Mouse (Mus musculus) cerebellum, adult (tissue): ENCODE data around the gene Slx1b.
"Not testable (repeated sequence)": the region's sequence is repeated elsewhere in the genome, so short reads cannot be mapped to it uniquely, and the experiment has no call there.

ENCODE experiments used
- ATAC-seq: cut with Nextera tagmentation; 2 replicates; pipeline ENCODE4 v1.9.2; 2017; ENCODE audit warnings: mild to moderate bottlenecking, moderate library complexity, mixed read lengths; ENCODE audit not compliant: insufficient number of reproducible peaks, low FRiP score, low TSS enrichment

The Slx1b gene

DNA sequence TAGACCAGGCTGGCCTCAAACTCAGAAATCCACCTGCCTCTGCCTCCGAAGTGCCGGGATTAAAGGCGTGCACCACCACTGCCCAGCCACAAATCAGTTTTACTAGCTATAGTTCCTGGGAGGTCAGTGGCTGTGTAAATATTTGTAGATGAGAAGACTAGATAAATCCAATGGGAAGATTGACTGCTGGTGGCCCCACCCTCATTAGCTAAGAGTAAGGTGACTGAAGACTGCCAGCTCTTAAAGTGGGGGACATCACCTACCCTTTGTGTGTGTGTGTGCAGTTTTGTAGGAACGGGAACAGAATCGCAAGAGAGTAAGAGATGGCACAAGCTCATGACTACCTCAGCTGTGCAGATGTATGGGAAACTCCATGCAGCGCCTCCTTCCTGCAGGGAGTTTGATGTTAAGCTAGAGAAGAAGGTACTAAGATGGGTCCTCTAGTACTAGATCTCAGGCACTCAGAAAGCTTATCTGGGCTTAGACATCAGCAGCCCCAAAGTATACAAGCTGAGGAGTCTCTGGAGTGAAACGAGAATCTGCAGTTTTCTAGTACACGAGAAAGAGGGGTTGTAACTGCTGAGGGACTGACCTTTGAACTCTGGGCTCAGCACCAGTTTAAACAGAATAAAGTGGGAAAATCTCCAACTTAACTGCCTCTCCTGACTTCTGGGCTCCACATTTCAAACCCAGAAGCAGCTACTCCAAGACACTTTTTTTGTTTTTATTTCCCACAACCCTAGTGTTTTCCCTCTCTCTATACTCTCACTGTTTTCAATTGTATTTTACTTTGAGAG is 16.8 kb downstream of the Slx1b start:
- ATAC-seq: no peak

- no peak for ATAC-seq
Measured at GRCm38 (mm10) chr7:126676631-126677220, 18.9 kb downstream of the Slx1b start.

DNA sequence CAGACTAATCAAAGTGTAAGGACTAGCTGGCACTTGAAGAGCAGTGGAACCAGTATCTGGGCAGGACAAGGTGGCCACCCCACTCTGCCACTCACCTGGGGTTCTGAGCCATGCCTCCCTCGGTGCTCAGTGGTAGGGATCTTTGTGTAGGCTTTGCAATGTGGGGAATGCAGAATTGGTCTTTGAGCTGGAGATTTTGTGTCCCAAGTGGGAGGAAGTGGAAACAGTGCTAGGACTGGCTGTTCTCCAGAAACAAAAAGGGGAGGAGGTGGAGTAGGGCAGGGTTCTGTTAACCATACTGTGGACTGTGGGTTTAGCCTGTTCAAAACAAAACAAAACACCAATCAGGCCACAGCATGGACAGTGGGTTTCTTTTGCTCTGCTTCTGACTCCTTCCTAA is 19.4 kb downstream of the Slx1b start, which contains the start of gene Sult1a1:
Gene Sult1a1, minus strand, starts transcription at position 226 of the 400 bp plus-strand sequence.
- no peak for ATAC-seq

- no peak for ATAC-seq
Measured at GRCm38 (mm10) chr7:126675104-126675503, 20.5 kb downstream of the Slx1b start.

- no peak for ATAC-seq
Measured at GRCm38 (mm10) chr7:126672111-126672510, 23.5 kb downstream of the Slx1b start.

GRCm38 (mm10) chr7:126670152-126670551 is 25.4 kb downstream of the Slx1b start:
- no peak for ATAC-seq

- ATAC-seq: no peak
Measured at GRCm38 (mm10) chr7:126668452-126668851, 27.1 kb downstream of the Slx1b start.

- ATAC-seq: no peak
Measured at GRCm38 (mm10) chr7:126667495-126668090, 28.0 kb downstream of the Slx1b start.

GRCm38 (mm10) chr7:126665269-126665668 is 30.3 kb downstream of the Slx1b start:
- ATAC-seq: no peak

GRCm38 (mm10) chr7:126663646-126664045 is 31.9 kb downstream of the Slx1b start:
- ATAC-seq: no peak

GRCm38 (mm10) chr7:126659771-126660170 is 35.8 kb downstream of the Slx1b start:
- no peak for ATAC-seq

GRCm38 (mm10) chr7:126657522-126657921 is 38.1 kb downstream of the Slx1b start:
- ATAC-seq: no peak

- no peak for ATAC-seq
Measured at GRCm38 (mm10) chr7:126655695-126656094, 39.9 kb downstream of the Slx1b start.

DNA sequence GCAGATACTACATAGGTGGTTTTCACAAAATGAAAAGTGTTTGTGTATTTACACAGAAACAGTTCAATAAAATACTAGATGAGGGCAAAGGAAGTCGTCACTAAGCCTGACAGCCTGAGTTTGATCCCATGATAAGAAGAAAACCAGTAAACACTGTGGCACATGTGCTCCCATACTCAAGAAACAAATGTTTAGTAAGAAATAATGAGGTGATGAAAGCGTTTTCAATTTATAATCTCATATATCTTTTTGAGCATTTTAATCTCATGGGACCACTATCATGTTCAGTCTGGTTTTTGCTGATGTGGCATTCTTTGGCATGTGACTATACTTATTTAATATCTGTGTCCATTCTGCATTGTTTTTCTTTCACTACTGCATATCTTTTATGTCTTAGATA is 41.6 kb downstream of the Slx1b start:
- ATAC-seq: no peak

DNA sequence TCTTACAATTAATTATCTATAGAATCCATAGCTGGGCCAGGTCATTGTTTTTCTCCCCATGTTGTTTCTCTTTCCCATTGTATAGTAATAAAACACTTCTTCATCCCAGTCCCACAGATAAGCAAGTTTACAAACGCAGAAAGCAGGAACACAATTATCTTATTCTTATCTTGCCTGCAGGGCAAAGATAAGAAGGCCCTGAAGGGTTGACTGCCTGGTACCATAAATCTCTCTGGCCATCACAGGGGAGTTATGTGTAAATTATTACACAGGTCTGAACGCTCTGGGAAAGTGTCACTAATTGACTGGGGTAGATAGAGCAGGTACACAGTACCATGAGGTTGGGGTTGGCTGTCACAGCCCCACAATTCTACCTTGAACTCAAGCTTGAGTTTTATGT is 44.7 kb downstream of the Slx1b start:
- no peak for ATAC-seq

- peak; percentile 93 for ATAC-seq
Measured at GRCm38 (mm10) chr7:126649231-126650051, 46.1 kb downstream of the Slx1b start, which contains the start of gene Sgf29. TSS of gene Sgf29 (plus strand) at chr7:126649309.

DNA sequence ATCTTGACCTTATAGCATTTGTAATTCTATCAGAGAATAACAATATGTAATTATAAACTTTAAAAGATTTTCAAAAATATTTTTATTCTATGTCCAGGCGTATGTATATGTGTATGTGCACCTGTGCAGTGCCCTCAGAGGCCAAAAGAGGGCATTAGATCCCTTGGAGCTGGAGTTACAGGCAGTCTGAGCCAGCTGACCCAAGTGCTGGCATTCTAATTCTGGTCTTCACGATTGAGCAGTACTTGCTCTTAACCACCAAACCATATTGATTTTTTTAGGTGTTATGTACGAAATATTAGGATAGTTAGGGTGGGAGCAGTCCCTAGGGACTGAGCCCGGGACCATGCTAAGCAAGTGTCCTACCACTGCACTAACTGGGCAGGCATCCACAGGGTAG is 47.1 kb downstream of the Slx1b start:
- ATAC-seq: no peak; the same call in 1 of the 2 replicates

DNA sequence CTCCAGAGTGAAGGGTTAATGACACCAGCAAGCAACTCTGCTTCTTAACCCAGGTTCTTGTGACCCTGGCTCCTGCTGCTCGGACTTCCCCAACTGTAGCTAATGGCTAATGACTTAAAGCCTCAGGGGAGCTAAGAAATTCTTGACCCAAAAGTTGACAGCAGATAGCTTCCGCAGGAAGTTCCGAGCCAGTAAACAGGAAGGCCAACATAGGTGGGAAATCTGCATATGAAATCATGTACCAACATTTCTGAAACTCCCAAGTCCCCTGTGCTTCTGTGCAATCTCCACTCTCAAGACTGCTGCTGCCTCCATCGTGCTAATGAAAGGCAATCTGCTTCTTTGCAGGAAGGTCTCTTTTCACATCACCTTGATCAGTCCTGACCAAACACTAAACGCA is 49.9 kb downstream of the Slx1b start:
- no peak for ATAC-seq

DNA sequence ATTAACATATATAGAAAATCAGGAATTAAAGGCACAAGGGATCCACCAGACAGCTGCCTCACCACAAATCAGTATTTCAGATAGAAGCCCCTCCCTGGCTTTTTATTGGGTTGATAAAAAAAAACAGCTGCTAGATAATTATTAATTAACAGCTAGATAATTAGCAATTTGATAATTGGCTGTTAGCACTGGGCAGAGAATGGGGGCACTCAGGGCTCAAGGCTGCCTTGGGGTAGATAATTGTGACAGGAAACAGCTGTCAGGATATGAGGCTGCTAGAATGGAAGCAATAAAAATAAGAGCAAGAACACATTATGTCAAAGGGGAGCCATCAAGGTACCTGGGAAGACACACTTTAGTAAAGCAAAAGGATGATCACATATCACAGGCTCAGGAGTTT is 50.7 kb downstream of the Slx1b start:
- no peak for ATAC-seq

DNA sequence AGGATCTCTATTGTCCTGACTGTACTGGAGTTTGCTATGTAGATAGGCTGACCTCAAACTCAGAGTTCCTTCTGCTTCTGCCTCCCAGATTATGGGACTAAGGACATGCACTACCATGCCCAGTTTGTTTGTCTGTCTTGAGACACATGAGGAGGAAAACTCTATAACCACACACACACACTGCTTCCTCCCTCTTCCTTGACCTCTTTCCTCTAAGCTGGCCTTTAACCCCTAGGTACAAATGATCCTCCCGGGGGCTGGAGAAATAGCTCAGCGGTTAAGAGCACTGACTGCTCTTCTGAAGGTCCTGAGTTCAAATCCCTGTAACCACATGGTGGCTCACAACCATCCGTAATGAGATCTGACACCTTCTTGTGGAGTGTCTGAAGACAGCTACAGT is 51.2 kb downstream of the Slx1b start:
- no peak for ATAC-seq

DNA sequence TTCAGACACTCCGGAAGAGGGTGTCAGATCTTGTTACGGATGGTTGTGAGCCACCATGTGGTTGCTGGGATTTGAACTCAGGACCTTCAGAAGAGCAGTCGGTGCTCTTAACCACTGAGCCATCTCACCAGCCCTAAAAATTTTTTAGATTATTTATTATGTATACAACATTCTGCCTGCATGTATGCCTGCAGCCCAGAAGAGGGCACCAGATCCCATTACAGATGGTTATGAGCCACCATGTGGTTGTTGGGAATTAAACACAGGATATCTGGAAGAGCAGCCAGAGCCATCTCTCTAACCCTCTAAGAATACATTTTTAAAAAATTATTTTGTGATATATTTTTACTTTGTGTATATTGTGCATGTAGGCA is 52.4 kb downstream of the Slx1b start:
- not testable (repeated sequence) for ATAC-seq
